Mouse (Mus musculus) lung, adult 2 months (tissue): ENCODE results near the gene Cers6.

Experiments used
- CTCF ChIP-seq: fragments of 200-500 bp; IDR thresholded peaks from 2 replicates; pipeline ENCODE4 v1.5.1; 2011; ENCODE audit warnings: mild to moderate bottlenecking, low read length, control low read depth; ENCODE audit not compliant: insufficient read depth
- POLR2A ChIP-seq: fragments of 200-500 bp; IDR thresholded peaks from 2 replicates; pipeline ENCODE4 v1.6.1; 2011; ENCODE audit warnings: low read depth, mild to moderate bottlenecking, control low read depth, low read length, borderline replicate concordance; ENCODE audit errors: extremely low read depth

GRCm38 (mm10) chr2:68864366-68864765 is 3.1 kb downstream of the Cers6 start:
- TF ChIP-seq POLR2A (no peak), CTCF (no peak)
